Mouse (Mus musculus) gastrocnemius, adult 2 months (tissue): ENCODE results near the gene Gfer. TPM values are rescaled to one million over a fixed set of nuclear protein-coding genes. Genes with fewer than 3 reads are reported as not detected.

Source experiments
- DNase-seq: peaks from one replicate; pipeline ENCODE4 v3.0.0; 2022
- H3K27ac ChIP-seq: fragments of 200-600 bp; 2 replicates; pipeline ENCODE4 v1.8.1; 2022; ENCODE audit warnings: mild to moderate bottlenecking
- H3K4me3 ChIP-seq: fragments of 200-600 bp; 2 replicates; pipeline ENCODE4 v1.8.1; 2022; ENCODE audit warnings: mild to moderate bottlenecking, moderate library complexity
- CTCF ChIP-seq: fragments of 200-600 bp; IDR thresholded peaks from 2 replicates; pipeline ENCODE4 v1.8.1; 2022; ENCODE audit warnings: antibody characterized with exemption, mild to moderate bottlenecking, moderate library complexity
- intact Hi-C: fragments of 180-260 bp; cut with DNase I; formaldehyde crosslinking; loops from one replicate; pipeline ENCODE4 v1.15.1; 2025
- total RNA-seq, 2 experiments: library from RNA; stranded (reverse); gene quantifications; 2 replicates each; pipeline ENCODE4 v1.2.3; 2021

Gfer gene
- total RNA-seq, 2 experiments from 2014 or later: 32.8 to 37.5 TPM

DNA sequence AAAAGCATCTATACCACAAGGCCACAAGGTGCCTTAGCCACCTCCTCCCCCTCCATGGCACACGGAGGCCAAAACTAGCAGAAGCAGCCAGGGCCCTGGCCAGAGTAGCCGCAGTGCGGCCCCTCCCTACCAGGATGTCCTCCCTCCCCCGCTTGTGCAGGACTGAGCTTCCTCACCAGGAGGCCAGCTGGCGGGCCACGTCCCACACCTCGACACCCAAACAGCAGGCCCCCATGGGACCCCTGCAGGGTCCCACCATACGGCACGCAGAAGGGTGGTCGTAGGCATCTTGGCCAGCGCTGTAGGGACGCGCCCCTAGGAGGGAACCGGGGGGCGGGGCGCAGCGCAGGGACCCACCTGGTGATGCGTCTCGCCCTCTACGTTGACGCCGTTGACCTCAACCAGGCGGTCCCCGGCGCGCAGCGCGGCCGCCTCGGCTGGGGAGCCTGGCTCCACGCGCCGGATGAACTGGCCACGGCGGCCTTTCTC lies 46.3 kb downstream of the Gfer start:
- Histone ChIP-seq H3K4me3 (peak overlapping the region; percentile 83), H3K27ac (peak overlapping the region; percentile 94)
- TF ChIP-seq CTCF: no peak; the same call in 1 of the 2 replicates
- peak; percentile 70 for DNase-seq
- intact Hi-C loops: no loop called here

DNA sequence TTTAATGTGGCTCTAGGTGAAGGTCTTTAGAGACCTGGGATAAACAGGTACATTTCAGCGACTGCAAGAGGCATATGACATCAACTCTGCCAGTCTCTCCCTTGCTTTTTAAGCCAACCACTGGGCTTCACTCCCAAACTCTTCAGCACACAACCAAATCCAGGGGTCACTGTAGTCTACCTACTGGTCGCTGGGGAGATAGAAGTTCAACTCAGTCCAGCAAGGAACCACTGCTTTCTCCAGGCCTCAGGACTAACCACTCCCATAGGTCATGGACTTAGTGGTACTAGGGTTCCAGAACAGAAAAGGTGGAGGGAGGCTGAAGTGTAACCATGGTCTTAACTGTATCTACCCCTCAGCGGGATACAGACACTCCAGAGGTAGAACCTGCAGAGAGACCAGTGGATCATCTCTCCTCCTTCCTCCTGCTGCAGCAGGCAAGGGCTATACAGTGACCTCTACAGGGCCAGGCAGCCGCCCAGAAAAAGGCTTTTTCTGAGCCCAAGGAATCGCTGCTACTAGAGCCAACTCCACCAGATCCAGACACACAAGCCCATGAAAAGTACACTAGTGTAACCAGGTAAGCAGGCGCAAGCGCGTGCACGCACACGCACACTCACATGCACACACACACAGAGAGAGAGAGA lies 47.1 kb downstream of the Gfer start:
- Histone ChIP-seq H3K27ac (peak overlapping the region; percentile 94), H3K4me3 (peak overlapping the region; percentile 83)
- intact Hi-C loops: no loop called here
- no peak for DNase-seq
- 0 out of 2 replicates have a peak, but pooled peaks have one; percentile 5 for TF ChIP-seq CTCF

DNA sequence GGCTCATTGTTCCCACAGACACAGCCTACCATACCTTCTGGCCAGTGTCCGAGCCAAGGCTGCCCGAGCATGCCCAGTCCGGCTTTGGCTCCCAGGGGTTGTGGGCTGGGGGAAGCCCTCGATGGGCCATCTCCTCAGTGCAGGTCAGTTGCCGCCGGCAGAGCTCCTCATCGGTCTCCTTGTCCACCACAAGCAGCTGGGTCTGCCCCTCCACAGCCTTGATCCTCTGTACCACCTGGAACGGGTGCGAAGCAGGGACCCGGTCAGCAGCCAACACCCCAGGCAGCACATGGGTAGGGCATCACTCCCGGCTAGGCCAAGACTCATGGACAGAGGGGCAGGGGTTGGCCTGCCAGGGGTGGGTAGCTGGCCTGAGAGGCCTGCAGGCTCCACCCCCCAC lies 48.5 kb downstream of the Gfer start:
- Histone ChIP-seq H3K4me3 (peak overlapping the region; percentile 83), H3K27ac (peak overlapping the region; percentile 94)
- no peak for DNase-seq
- TF ChIP-seq CTCF: no peak
- intact Hi-C loops: no loop called here

DNA sequence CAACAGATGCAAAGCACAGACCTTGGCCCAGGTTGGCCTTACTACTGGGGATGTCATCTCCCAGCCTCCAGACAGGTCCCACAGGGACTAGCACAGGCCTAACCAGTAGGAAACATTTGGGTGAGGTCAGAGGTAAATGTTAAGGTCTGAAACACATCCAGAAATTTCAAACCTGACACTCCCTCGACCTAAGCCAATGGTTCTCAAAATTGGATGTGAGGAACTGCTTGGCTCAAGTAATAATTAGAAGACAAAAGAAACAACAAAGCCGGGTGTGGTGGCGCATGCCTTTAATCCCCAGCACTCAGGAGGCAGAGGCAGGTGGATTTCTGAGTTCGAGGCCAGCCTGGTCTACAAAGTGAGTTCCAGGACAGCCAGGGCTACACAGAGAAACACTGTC lies 49.6 kb downstream of the Gfer start:
- no peak for TF ChIP-seq CTCF
- H3K4me3 ChIP-seq: peak overlapping the region; percentile 83
- H3K27ac ChIP-seq: peak overlapping the region; percentile 94

DNA sequence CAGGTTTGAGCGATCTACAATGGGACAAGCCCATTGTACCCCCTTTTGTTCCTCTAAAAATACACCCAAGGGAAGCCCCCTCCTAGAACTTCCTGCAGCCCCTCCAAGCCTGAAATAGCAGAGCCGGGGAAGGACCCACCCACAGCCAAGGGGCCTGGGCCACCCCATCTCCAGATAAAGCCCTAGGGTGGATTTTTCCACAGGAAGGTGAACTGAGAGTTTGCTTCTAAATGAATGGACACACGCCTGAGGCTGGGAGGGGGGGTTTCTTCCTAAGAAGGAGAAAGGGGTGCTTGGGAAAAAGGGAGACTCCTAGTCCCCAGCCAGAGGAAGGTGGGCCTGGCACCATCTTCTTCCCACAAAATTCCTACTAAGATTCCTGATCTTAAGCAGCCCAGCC lies 50.0 kb downstream of the Gfer start:
- peak overlapping the region; percentile 83 for H3K4me3 ChIP-seq
- H3K27ac ChIP-seq: peak overlapping the region; percentile 94
- no peak for TF ChIP-seq CTCF
- intact Hi-C loops: no loop called here
- no peak for DNase-seq

More for the DNA sequence above, 49.6 kb downstream of the Gfer start:
- intact Hi-C loops: no loop called here
- no peak for DNase-seq

DNA sequence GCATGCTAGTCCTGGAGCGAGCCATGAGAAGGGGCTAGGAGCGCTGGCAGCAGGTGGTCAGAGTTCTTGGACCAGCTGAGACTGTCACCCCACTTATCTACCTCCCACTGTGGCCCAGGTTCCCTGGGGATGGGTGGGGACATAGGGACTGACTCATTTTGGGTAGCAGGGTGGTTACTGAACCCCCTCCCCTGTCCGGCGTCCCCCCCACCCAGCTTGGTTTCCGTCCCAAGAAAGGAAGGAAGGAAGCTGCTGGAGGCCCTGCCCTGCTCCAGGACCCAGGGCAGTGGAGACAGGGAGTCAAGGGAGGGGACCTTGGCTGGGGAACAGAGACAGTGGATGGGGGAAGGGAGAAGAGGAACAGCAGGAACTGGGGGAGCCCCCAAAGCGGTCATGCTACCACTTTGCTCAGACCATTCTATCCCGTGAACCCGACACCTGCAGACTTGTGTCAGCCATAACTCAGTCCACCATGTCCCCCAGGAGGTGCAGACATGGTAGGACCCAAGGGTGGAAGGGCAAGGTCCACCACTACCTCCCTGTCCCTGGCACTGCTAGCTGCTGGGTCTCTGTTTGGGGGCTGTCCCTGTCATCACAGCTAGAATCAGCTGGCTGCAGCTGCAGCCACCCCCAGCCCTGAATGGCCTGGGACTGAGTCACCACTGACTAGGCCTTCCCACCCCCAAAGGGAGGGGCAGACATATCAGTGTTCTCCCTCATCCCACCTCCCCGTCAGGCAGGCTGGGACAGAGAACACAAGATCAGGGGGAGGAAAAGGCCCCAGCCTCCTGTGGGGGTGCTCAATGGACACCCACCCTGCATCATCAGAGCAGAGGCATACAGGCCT lies 50.9 kb downstream of the Gfer start:
- Histone ChIP-seq H3K4me3 (peak overlapping the region; percentile 83), H3K27ac (peak overlapping the region; percentile 94)
- intact Hi-C loops: no loop called here
- peak; percentile 69 for DNase-seq
- TF ChIP-seq CTCF: no peak

DNA sequence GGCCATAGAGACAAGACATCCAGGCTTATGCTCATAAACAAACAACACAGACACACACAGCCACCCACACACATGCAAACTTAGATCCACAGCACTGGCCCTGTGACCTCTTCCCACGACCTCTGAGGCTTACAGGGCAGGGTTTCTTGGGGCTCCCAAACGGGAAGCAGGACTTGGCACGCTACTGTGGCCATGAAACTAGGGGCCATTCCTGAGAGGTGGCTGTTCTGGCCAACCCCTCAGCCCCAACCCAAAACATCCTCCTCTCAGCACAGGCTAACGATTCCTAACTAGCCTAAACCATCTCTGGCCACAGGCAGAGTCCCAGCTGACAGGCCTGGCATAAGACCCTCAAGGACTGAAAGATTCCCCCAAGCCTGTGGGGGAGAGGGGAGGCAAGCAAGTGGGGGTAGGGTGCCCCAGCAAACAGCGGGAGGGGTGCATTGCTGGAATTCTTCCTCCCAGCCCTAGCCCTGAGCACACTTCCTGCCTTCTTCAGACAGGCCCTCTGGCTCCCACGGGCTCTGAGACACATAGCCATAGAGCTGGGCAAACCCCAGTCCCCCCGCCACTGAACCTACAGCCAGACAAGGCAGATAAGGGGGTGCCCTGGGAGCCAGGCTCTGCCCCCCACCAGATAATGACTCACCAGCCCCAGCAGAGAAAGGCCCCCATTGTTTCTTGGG lies 51.8 kb downstream of the Gfer start:
- no peak for DNase-seq
- no peak for TF ChIP-seq CTCF
- peak overlapping the region; percentile 94 for H3K27ac ChIP-seq
- peak overlapping the region; percentile 83 for H3K4me3 ChIP-seq
- intact Hi-C loops: no loop called here

Other genes starting within 250 kb of the Gfer start
- 10 to 100 TPM; 11.4 to 16.5 TPM for gene E4f1, start 225.8 kb downstream of the Gfer start, total RNA-seq
- 10 to 100 TPM; 50.8 to 56.3 TPM for gene Pgp, start 225.8 kb downstream of the Gfer start, total RNA-seq
- not detected for gene Bricd5, start 222.3 kb downstream of the Gfer start, total RNA-seq
- gene Mlst8, start 217.1 kb downstream of the Gfer start, total RNA-seq: 10 to 100 TPM; 12.1 to 14.8 TPM
- under 1 TPM in 1 of 2 experiments, not detected in 1; 0.08 TPM for gene Caskin1, start 207.6 kb downstream of the Gfer start, total RNA-seq
- gene Traf7, start 168.2 kb downstream of the Gfer start, total RNA-seq: 10 to 100 TPM; 27.3 to 35.2 TPM
- not detected for gene Rab26, start 161.9 kb downstream of the Gfer start, total RNA-seq
- gene Pkd1, start 146.3 kb downstream of the Gfer start, total RNA-seq: 10 to 100 TPM; 18.3 to 25.0 TPM
- gene Tsc2, start 63.5 kb downstream of the Gfer start, total RNA-seq: 10 to 100 TPM; 84.9 to 90.4 TPM
- gene Nthl1, start 63.5 kb downstream of the Gfer start, total RNA-seq: 1 to 10 TPM; 2.6 to 3.4 TPM
- 10 to 100 TPM; 27.8 to 52.9 TPM for gene Slc9a3r2, start 45.8 kb downstream of the Gfer start, total RNA-seq
- not detected for gene Npw, start 37.7 kb downstream of the Gfer start, total RNA-seq
- gene Zfp598, start 26.5 kb downstream of the Gfer start, total RNA-seq: 10 to 100 TPM; 22.1 to 24.5 TPM
- not detected for gene Syngr3, start 6.2 kb downstream of the Gfer start, total RNA-seq
- gene Noxo1, start 78 bp upstream of the Gfer start, total RNA-seq: under 1 TPM; 0.56 to 0.74 TPM
- 10 to 100 TPM; 15.5 to 16.7 TPM for gene Tbl3, start 11.5 kb upstream of the Gfer start, total RNA-seq
- not detected for gene Rnf151, start 21.9 kb upstream of the Gfer start, total RNA-seq
- 100 to 1,000 TPM; 508 to 641 TPM for gene Rps2, start 22.0 kb upstream of the Gfer start, total RNA-seq
- gene Ndufb10, start 28.3 kb upstream of the Gfer start, total RNA-seq: 100 to 1,000 TPM; 367 to 608 TPM
- gene Rpl3l, start 31.7 kb upstream of the Gfer start, total RNA-seq: 100 to 1,000 TPM; 753 to 889 TPM
- gene Msrb1, start 40.5 kb upstream of the Gfer start, total RNA-seq: 100 to 1,000 TPM; 165 to 220 TPM
- not detected for gene Hs3st6, start 56.8 kb upstream of the Gfer start, total RNA-seq
- gene Meiob, start 108.1 kb upstream of the Gfer start, total RNA-seq: not detected
- 10 to 100 TPM; 75.8 to 90.9 TPM for gene Hagh, start 144.0 kb upstream of the Gfer start, total RNA-seq
- 10 to 100 TPM; 34.6 to 50.6 TPM for gene Fahd1, start 154.2 kb upstream of the Gfer start, total RNA-seq
- gene Igfals, start 169.8 kb upstream of the Gfer start, total RNA-seq: 1 to 10 TPM; 3.4 to 4.0 TPM
- 10 to 100 TPM; 10.5 to 11.3 TPM for gene Nubp2, start 190.2 kb upstream of the Gfer start, total RNA-seq
- gene Spsb3, start 190.5 kb upstream of the Gfer start, total RNA-seq: 10 to 100 TPM; 30.4 to 37.7 TPM
- gene Eme2, start 198.9 kb upstream of the Gfer start, total RNA-seq: 10 to 100 TPM in 1 of 2 experiments, 1 to 10 TPM in 1; 9.3 to 10.9 TPM
- gene Mrps34, start 199.0 kb upstream of the Gfer start, total RNA-seq: 10 to 100 TPM; 75.8 to 95.7 TPM
- gene Nme3, start 200.3 kb upstream of the Gfer start, total RNA-seq: 10 to 100 TPM; 10.2 to 13.1 TPM
- gene Mapk8ip3, start 240.8 kb upstream of the Gfer start, total RNA-seq: 10 to 100 TPM; 19.3 to 21.8 TPM